Mouse (Mus musculus): ENCODE data around the gene Klf7. TPM values are rescaled to one million over a fixed set of nuclear protein-coding genes. Genes with fewer than 3 reads are reported as not detected.

The Klf7 gene
- polyA plus RNA-seq (2012; rRNA removed): 19.7 and 21.5 TPM in 2 replicates

- peak; percentile 98 to 100 for DNase-seq
- Histone ChIP-seq H3K27me3 (ENCODE audit: control insufficient read depth, insufficient read depth, low read length) (no peaks in the 10 kb centered on the region), H3K4me3 (replicated peaks; ENCODE audit: insufficient read depth, low read depth, low read length) (peak within 1 kb of the TSS; percentile 99), H3K27ac (ENCODE audit: insufficient read depth, low read length) (peak within 1 kb of the TSS; percentile 99), H3K4me1 (ENCODE audit: control insufficient read depth, insufficient read depth, low read length) (peaks cover 2% of the 10 kb centered on the region; the same call in 1 of the 2 replicates)
- under 1% methylated on average over 81 of the region's 82 CpGs for WGBS
- TF ChIP-seq POLR2A (IDR thresholded peaks at IDR 0.05; ENCODE audit: borderline replicate concordance, insufficient read depth, low read length) (peak; percentile 98), CTCF (IDR thresholded peaks at IDR 0.05; ENCODE audit: borderline replicate concordance, insufficient read depth, low read depth, low read length) (0 out of 2 replicates have a peak, but pooled peaks have one; percentile 21)
Measured at GRCm38 (mm10) chr1:64121559-64122465, at the start of gene Klf7. TSS of gene Klf7 (minus strand) at chr1:64122282.

GRCm38 (mm10) chr1:64164526-64165062 is 42.5 kb upstream of the Klf7 start:
- no peaks in the 10 kb centered on the region for H3K27me3 ChIP-seq (ENCODE audit: control insufficient read depth, insufficient read depth, low read length)
- peaks cover 7% of the 10 kb centered on the region; the same call in 1 of the 2 replicates for H3K4me1 ChIP-seq (ENCODE audit: control insufficient read depth, insufficient read depth, low read length)
- peak; percentile 85 to 95 for DNase-seq
- TF ChIP-seq CTCF (IDR thresholded peaks at IDR 0.05; ENCODE audit: borderline replicate concordance, insufficient read depth, low read depth, low read length) (no peak), POLR2A (IDR thresholded peaks at IDR 0.05; ENCODE audit: borderline replicate concordance, insufficient read depth, low read length) (no peak)
- no peak overlapping the region for H3K4me3 ChIP-seq (replicated peaks; ENCODE audit: insufficient read depth, low read depth, low read length)
- 38% methylated on average over 5 of the region's 5 CpGs for WGBS
- peak overlapping the region; percentile 62; the same call in 1 of the 2 replicates for H3K27ac ChIP-seq (ENCODE audit: insufficient read depth, low read length)

- 86% methylated on average over 3 of the region's 3 CpGs for WGBS
- TF ChIP-seq CTCF (IDR thresholded peaks at IDR 0.05; ENCODE audit: borderline replicate concordance, insufficient read depth, low read depth, low read length): no peak
- TF ChIP-seq POLR2A (IDR thresholded peaks at IDR 0.05; ENCODE audit: borderline replicate concordance, insufficient read depth, low read length): no peak
- H3K27ac ChIP-seq (ENCODE audit: insufficient read depth, low read length): no peak overlapping the region
- no peak for DNase-seq
- H3K27me3 ChIP-seq (ENCODE audit: control insufficient read depth, insufficient read depth, low read length): no peaks in the 10 kb centered on the region
- no peak overlapping the region for H3K4me3 ChIP-seq (replicated peaks; ENCODE audit: insufficient read depth, low read depth, low read length)
- no peaks in the 10 kb centered on the region; the same call in 1 of the 2 replicates for H3K4me1 ChIP-seq (ENCODE audit: control insufficient read depth, insufficient read depth, low read length)
Measured at GRCm38 (mm10) chr1:64158766-64159165, 36.7 kb upstream of the Klf7 start.

- TF ChIP-seq POLR2A (IDR thresholded peaks at IDR 0.05; ENCODE audit: borderline replicate concordance, insufficient read depth, low read length): no peak
- no peak for TF ChIP-seq CTCF (IDR thresholded peaks at IDR 0.05; ENCODE audit: borderline replicate concordance, insufficient read depth, low read depth, low read length)
- H3K4me1 ChIP-seq (ENCODE audit: control insufficient read depth, insufficient read depth, low read length): no peaks in the 10 kb centered on the region
- 60% methylated on average over 3 of the region's 3 CpGs for WGBS
- H3K27me3 ChIP-seq (ENCODE audit: control insufficient read depth, insufficient read depth, low read length): no peaks in the 10 kb centered on the region
- no peak for DNase-seq
- H3K27ac ChIP-seq (ENCODE audit: insufficient read depth, low read length): no peak overlapping the region
- H3K4me3 ChIP-seq (replicated peaks; ENCODE audit: insufficient read depth, low read depth, low read length): no peak overlapping the region
Measured at GRCm38 (mm10) chr1:64149185-64149584, 27.1 kb upstream of the Klf7 start.

GRCm38 (mm10) chr1:64142691-64143445 is 20.8 kb upstream of the Klf7 start:
- no peak overlapping the region for H3K4me3 ChIP-seq (replicated peaks; ENCODE audit: insufficient read depth, low read depth, low read length)
- H3K27me3 ChIP-seq (ENCODE audit: control insufficient read depth, insufficient read depth, low read length): no peaks in the 10 kb centered on the region
- no peak overlapping the region for H3K27ac ChIP-seq (ENCODE audit: insufficient read depth, low read length)
- TF ChIP-seq POLR2A (IDR thresholded peaks at IDR 0.05; ENCODE audit: borderline replicate concordance, insufficient read depth, low read length) (no peak), CTCF (IDR thresholded peaks at IDR 0.05; ENCODE audit: borderline replicate concordance, insufficient read depth, low read depth, low read length) (no peak)
- DNase-seq: no peak
- WGBS: 57% methylated on average over 6 of the region's 6 CpGs
- H3K4me1 ChIP-seq (ENCODE audit: control insufficient read depth, insufficient read depth, low read length): no peaks in the 10 kb centered on the region

- TF ChIP-seq POLR2A (IDR thresholded peaks at IDR 0.05; ENCODE audit: borderline replicate concordance, insufficient read depth, low read length): no peak
- no peak for TF ChIP-seq CTCF (IDR thresholded peaks at IDR 0.05; ENCODE audit: borderline replicate concordance, insufficient read depth, low read depth, low read length)
- no peaks in the 10 kb centered on the region for H3K4me1 ChIP-seq (ENCODE audit: control insufficient read depth, insufficient read depth, low read length)
- H3K27me3 ChIP-seq (ENCODE audit: control insufficient read depth, insufficient read depth, low read length): no peaks in the 10 kb centered on the region
- 57% methylated on average over 1 of the region's 1 CpGs for WGBS
- no peak overlapping the region for H3K4me3 ChIP-seq (replicated peaks; ENCODE audit: insufficient read depth, low read depth, low read length)
- no peak overlapping the region for H3K27ac ChIP-seq (ENCODE audit: insufficient read depth, low read length)
- DNase-seq: no peak
Measured at GRCm38 (mm10) chr1:64134439-64134838, 12.4 kb upstream of the Klf7 start.

GRCm38 (mm10) chr1:64126822-64127221 is 4.7 kb upstream of the Klf7 start:
- DNase-seq: no peak
- no peak overlapping the region for H3K27ac ChIP-seq (ENCODE audit: insufficient read depth, low read length)
- H3K27me3 ChIP-seq (ENCODE audit: control insufficient read depth, insufficient read depth, low read length): no peaks in the 10 kb centered on the region
- TF ChIP-seq POLR2A (IDR thresholded peaks at IDR 0.05; ENCODE audit: borderline replicate concordance, insufficient read depth, low read length) (no peak), CTCF (IDR thresholded peaks at IDR 0.05; ENCODE audit: borderline replicate concordance, insufficient read depth, low read depth, low read length) (no peak)
- WGBS: 94% methylated on average over 2 of the region's 2 CpGs
- H3K4me1 ChIP-seq (ENCODE audit: control insufficient read depth, insufficient read depth, low read length): no peaks in the 10 kb centered on the region
- H3K4me3 ChIP-seq (replicated peaks; ENCODE audit: insufficient read depth, low read depth, low read length): no peak overlapping the region

Data from cerebellum, adult 2 months (tissue).